Mouse (Mus musculus) ES-E14 (cell line): Measurements from ENCODE around the gene Coro1c.

ENCODE experiments used
- CHD2 ChIP-seq: IDR thresholded peaks from 2 replicates; pipeline ENCODE4 v1.6.1; 2014; ENCODE audit warnings: mild to moderate bottlenecking, low read depth, low read length, inconsistent platforms
- HCFC1 ChIP-seq: IDR thresholded peaks from 2 replicates; pipeline ENCODE4 v1.6.1; 2012; ENCODE audit warnings: low read length, inconsistent platforms, borderline replicate concordance; ENCODE audit not compliant: insufficient read depth
- MAFK ChIP-seq: IDR thresholded peaks from 2 replicates; pipeline ENCODE4 v1.6.1; 2014; ENCODE audit warnings: mild to moderate bottlenecking, low read depth, low read length, inconsistent platforms; ENCODE audit not compliant: insufficient read depth
- ZC3H11A ChIP-seq: IDR thresholded peaks from 2 replicates; pipeline ENCODE4 v1.6.1; 2012; ENCODE audit warnings: low read depth, mild to moderate bottlenecking, inconsistent platforms, low read length, borderline replicate concordance
- ZNF384 ChIP-seq: IDR thresholded peaks from 2 replicates; pipeline ENCODE4 v1.6.1; 2012; ENCODE audit warnings: low read depth, low read length, inconsistent platforms

DNA sequence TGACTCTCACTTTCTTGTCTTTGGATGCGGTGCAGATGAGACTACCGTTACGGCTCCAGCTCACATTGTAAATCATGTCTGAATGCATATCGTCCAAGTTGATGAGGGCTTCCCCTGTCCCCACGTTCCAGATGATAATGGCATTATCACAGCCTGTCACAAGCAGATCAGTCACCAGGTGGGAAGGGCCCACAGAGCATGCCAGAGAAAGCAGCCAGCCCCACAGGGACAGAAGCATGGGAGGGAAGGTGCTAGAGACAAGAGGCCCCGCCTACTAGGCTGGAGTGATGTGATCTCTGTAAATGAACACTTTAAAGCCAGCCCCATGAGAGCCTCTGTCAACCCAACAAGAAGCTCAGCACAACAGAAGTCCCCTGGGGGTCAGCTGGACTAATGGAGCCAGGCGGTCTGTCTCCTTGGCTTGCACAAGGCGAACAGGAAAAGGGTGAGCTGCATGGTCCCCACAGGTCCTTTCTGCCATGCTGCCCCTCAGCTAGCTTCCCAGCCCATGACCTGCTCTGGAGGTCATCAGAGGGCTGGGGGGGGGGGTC is 57.8 kb downstream of the Coro1c start:
- TF ChIP-seq ZC3H11A (no peak), MAFK (no peak), HCFC1 (no peak), CHD2 (no peak), ZNF384 (no peak)
